Mouse (Mus musculus) intestine, postnatal 0 days (tissue): ENCODE measurements at regions not wholly inside any gene's neighbourhood (a gene's known extent, or its start where the extent isn't known, plus 50 kb on each side); places are given as distances from the start of the nearest gene placed in this dataset.

Experiments used
- ATAC-seq: fragments of 200-750 bp; cut with Nextera tagmentation; 2 replicates; pipeline ENCODE4 v1.8.0; 2017; ENCODE audit warnings: mild to moderate bottlenecking, moderate TSS enrichment, moderate library complexity
- H3K27ac ChIP-seq: fragments of 300-500 bp; sonication (generic); 2 replicates; pipeline ENCODE4 v1.5.1; 2014; ENCODE audit warnings: mild to moderate bottlenecking, low read depth, low read length, moderate library complexity
- H3K27me3 ChIP-seq: fragments of 300-500 bp; sonication (generic); replicated peaks from 2 replicates; pipeline ENCODE4 v1.6.1; 2014; ENCODE audit warnings: low read length, mixed read lengths; ENCODE audit not compliant: control insufficient read depth, insufficient read depth
- H3K36me3 ChIP-seq: fragments of 300-500 bp; sonication (generic); 2 replicates; pipeline ENCODE4 v1.6.1; 2014; ENCODE audit warnings: mild to moderate bottlenecking, moderate library complexity; ENCODE audit not compliant: control insufficient read depth, insufficient read depth
- H3K4me1 ChIP-seq: fragments of 300-500 bp; sonication (generic); replicated peaks from 2 replicates; pipeline ENCODE4 v1.6.1; 2014; ENCODE audit warnings: antibody characterized with exemption, low read length, mixed read lengths; ENCODE audit not compliant: control insufficient read depth, insufficient read depth
- H3K4me2 ChIP-seq: fragments of 300-500 bp; sonication (generic); replicated peaks from 2 replicates; pipeline ENCODE4 v1.6.1; 2014; ENCODE audit warnings: low read depth, mild to moderate bottlenecking, moderate library complexity
- H3K4me3 ChIP-seq: fragments of 300-500 bp; sonication (generic); 2 replicates; pipeline ENCODE4 v1.5.1; 2014; ENCODE audit warnings: low read depth, low read length
- H3K9ac ChIP-seq: fragments of 300-500 bp; sonication (generic); 2 replicates; pipeline ENCODE4 v1.6.1; 2014; ENCODE audit warnings: mild to moderate bottlenecking, low read depth, low read length
- H3K9me3 ChIP-seq: fragments of 300-500 bp; sonication (generic); 2 replicates; pipeline ENCODE4 v1.6.1; 2016; ENCODE audit warnings: mixed run types; ENCODE audit not compliant: control insufficient read depth
- CTCF ChIP-seq: sonication (generic); IDR thresholded peaks from 2 replicates; pipeline ENCODE4 v1.5.1; 2016; ENCODE audit warnings: low read depth, mild to moderate bottlenecking, control low read depth, antibody characterized with exemption, moderate library complexity
- WGBS: fragments of 180-500 bp; shearing (Covaris S2); extraction: QIAGEN DNeasy Blood & Tissue Kit; methylation state at CpG from one replicate; pipeline ENCODE4 v1.1.7; 2014; 5-methylcytosine and 5-hydroxymethylcytosine counted together

GRCm38 (mm10) chr11:71652381-71652775 is 97.3 kb upstream of the Wscd1 start:
- H3K36me3 ChIP-seq: no peaks in the 10 kb centered on the region
- H3K4me3 ChIP-seq: no peak overlapping the region
- H3K9ac ChIP-seq: no peak overlapping the region
- 78% methylated on average over 5 of the region's 5 CpGs for WGBS
- H3K9me3 ChIP-seq: no peaks in the 10 kb centered on the region
- TF ChIP-seq CTCF: no peak
- H3K27me3 ChIP-seq: no peaks in the 10 kb centered on the region
- no peak overlapping the region for H3K27ac ChIP-seq
- ATAC-seq: no peak
- no peaks in the 10 kb centered on the region for H3K4me1 ChIP-seq
- no peak overlapping the region for H3K4me2 ChIP-seq

- H3K27ac ChIP-seq: no peak overlapping the region
- no peak overlapping the region for H3K4me3 ChIP-seq
- H3K4me1 ChIP-seq: no peaks in the 10 kb centered on the region
- no peaks in the 10 kb centered on the region for H3K36me3 ChIP-seq
- H3K9me3 ChIP-seq: no peaks in the 10 kb centered on the region
- 65% methylated on average over 2 of the region's 2 CpGs for WGBS
- no peaks in the 10 kb centered on the region for H3K27me3 ChIP-seq
- H3K4me2 ChIP-seq: no peak overlapping the region
- TF ChIP-seq CTCF: no peak
- H3K9ac ChIP-seq: no peak overlapping the region
- ATAC-seq: no peak
Observed at GRCm38 (mm10) chr11:71658346-71658745, 91.4 kb upstream of the Wscd1 start.

GRCm38 (mm10) chr11:71670111-71671050 is 79.3 kb upstream of the Wscd1 start:
- ATAC-seq: no peak
- Histone ChIP-seq H3K36me3 (no peaks in the 10 kb centered on the region), H3K27me3 (no peaks in the 10 kb centered on the region), H3K27ac (no peak overlapping the region), H3K9ac (no peak overlapping the region), H3K4me1 (no peaks in the 10 kb centered on the region), H3K4me2 (no peak overlapping the region), H3K4me3 (no peak overlapping the region), H3K9me3 (no peaks in the 10 kb centered on the region)
- WGBS: 68% methylated on average over 19 of the region's 19 CpGs
- TF ChIP-seq CTCF: no peak

- no peaks in the 10 kb centered on the region for H3K4me1 ChIP-seq
- H3K27me3 ChIP-seq: no peaks in the 10 kb centered on the region
- TF ChIP-seq CTCF: no peak
- no peak overlapping the region for H3K9ac ChIP-seq
- no peak overlapping the region for H3K4me3 ChIP-seq
- ATAC-seq: no peak
- H3K4me2 ChIP-seq: no peak overlapping the region
- H3K9me3 ChIP-seq: no peaks in the 10 kb centered on the region
- 28% methylated on average over 8 of the region's 8 CpGs for WGBS
- no peaks in the 10 kb centered on the region for H3K36me3 ChIP-seq
- H3K27ac ChIP-seq: no peak overlapping the region
Observed at GRCm38 (mm10) chr11:71672171-71673050, 77.3 kb upstream of the Wscd1 start.

- TF ChIP-seq CTCF: peak; percentile 61
- Histone ChIP-seq H3K4me2 (no peak overlapping the region), H3K4me3 (no peak overlapping the region), H3K9me3 (no peaks in the 10 kb centered on the region), H3K4me1 (no peaks in the 10 kb centered on the region), H3K27me3 (no peaks in the 10 kb centered on the region), H3K36me3 (no peaks in the 10 kb centered on the region), H3K27ac (no peak overlapping the region), H3K9ac (no peak overlapping the region)
- ATAC-seq: no peak
- WGBS: 48% methylated on average over 5 of the region's 5 CpGs
Observed at GRCm38 (mm10) chr11:71674319-71674718, 75.4 kb upstream of the Wscd1 start.

- no peak overlapping the region for H3K4me2 ChIP-seq
- TF ChIP-seq CTCF: no peak
- no peaks in the 10 kb centered on the region for H3K4me1 ChIP-seq
- 49% methylated on average over 3 of the region's 3 CpGs for WGBS
- H3K9ac ChIP-seq: no peak overlapping the region
- ATAC-seq: no peak
- H3K9me3 ChIP-seq: no peaks in the 10 kb centered on the region
- H3K27ac ChIP-seq: no peak overlapping the region
- H3K36me3 ChIP-seq: no peaks in the 10 kb centered on the region
- H3K4me3 ChIP-seq: no peak overlapping the region
- H3K27me3 ChIP-seq: no peaks in the 10 kb centered on the region
Observed at GRCm38 (mm10) chr11:71675714-71676313, 73.9 kb upstream of the Wscd1 start.
